Mouse (Mus musculus) MEL (cell line): ENCODE data around the gene Rad51d.

Source experiments
- CHD1 ChIP-seq: IDR thresholded peaks from 2 replicates; pipeline ENCODE4 v1.6.1; 2012; ENCODE audit warnings: low read depth, mild to moderate bottlenecking, inconsistent platforms, low read length, improper control_type of control experiment
- CHD2 ChIP-seq: IDR thresholded peaks from 2 replicates; pipeline ENCODE4 v1.6.1; 2011; ENCODE audit warnings: low read length, improper control_type of control experiment
- CTCF ChIP-seq, 3 experiments: IDR thresholded peaks in 2 of 3; conservative IDR thresholded peaks in 1 of 3; 2 replicates each; pipeline ENCODE4 v1.5.1; 2011 to 2012; ENCODE audit warnings: low read length in 3 of 3, low read depth in 2 of 3, mild to moderate bottlenecking in 2 of 3, improper control_type of control experiment in 1 of 3, inconsistent platforms in 1 of 3, mixed read lengths in 1 of 3, moderate library complexity in 1 of 3; ENCODE audit not compliant: control insufficient read depth in 1 of 3, insufficient read depth in 1 of 3, poor library complexity in 1 of 3, severe bottlenecking in 1 of 3
- E2F4 ChIP-seq: IDR thresholded peaks from 2 replicates; pipeline ENCODE4 v1.6.1; 2011; ENCODE audit warnings: low read depth, low read length, improper control_type of control experiment, borderline replicate concordance
- EP300 ChIP-seq, 2 experiments: IDR thresholded peaks; 2 replicates each; pipeline ENCODE4 v1.6.1; 2011; ENCODE audit warnings: improper control_type of control experiment in 2 of 2, low read length in 2 of 2, low read depth in 1 of 2, mild to moderate bottlenecking in 1 of 2
- GABPA ChIP-seq: IDR thresholded peaks from 2 replicates; pipeline ENCODE4 v1.6.1; 2012; ENCODE audit warnings: low read depth, mild to moderate bottlenecking, inconsistent platforms, low read length, improper control_type of control experiment, moderate library complexity
- JUND ChIP-seq: IDR thresholded peaks from 2 replicates; pipeline ENCODE4 v1.6.1; 2011; ENCODE audit warnings: low read depth, mild to moderate bottlenecking, improper control_type of control experiment, low read length
- KAT2A ChIP-seq: conservative IDR thresholded peaks from 2 replicates; pipeline ENCODE4 v1.6.1; 2012; ENCODE audit warnings: low read depth, low read length, improper control_type of control experiment, inconsistent platforms
- MAX ChIP-seq: IDR thresholded peaks from 2 replicates; pipeline ENCODE4 v1.6.1; 2011; ENCODE audit warnings: low read length, improper control_type of control experiment
- MXI1 ChIP-seq: IDR thresholded peaks from 2 replicates; pipeline ENCODE4 v1.6.1; 2011; ENCODE audit warnings: mild to moderate bottlenecking, low read depth, low read length, improper control_type of control experiment
- POLR2A ChIP-seq, 2 experiments: IDR thresholded peaks; 2 replicates each; pipeline ENCODE4 v1.6.1; 2011 to 2012; ENCODE audit warnings: low read length in 2 of 2, mild to moderate bottlenecking in 2 of 2, control low read depth in 1 of 2, improper control_type of control experiment in 1 of 2, low read depth in 1 of 2, moderate library complexity in 1 of 2; ENCODE audit not compliant: control insufficient read depth in 1 of 2, insufficient read depth in 1 of 2, poor library complexity in 1 of 2
- SMC3 ChIP-seq: IDR thresholded peaks from 2 replicates; pipeline ENCODE4 v1.6.1; 2011; ENCODE audit warnings: low read depth, low read length, improper control_type of control experiment
- USF2 ChIP-seq, 2 experiments: IDR thresholded peaks; 2 replicates each; pipeline ENCODE4 v1.6.1; 2011 to 2012; ENCODE audit warnings: improper control_type of control experiment in 2 of 2, low read length in 2 of 2, borderline replicate concordance in 1 of 2, inconsistent platforms in 1 of 2, low read depth in 1 of 2, mild to moderate bottlenecking in 1 of 2; ENCODE audit not compliant: insufficient read depth in 1 of 2
- ZMIZ1 ChIP-seq: IDR thresholded peaks from 2 replicates; pipeline ENCODE4 v1.6.1; 2012; ENCODE audit warnings: low read depth, mild to moderate bottlenecking, inconsistent platforms, low read length, improper control_type of control experiment, moderate library complexity

DNA sequence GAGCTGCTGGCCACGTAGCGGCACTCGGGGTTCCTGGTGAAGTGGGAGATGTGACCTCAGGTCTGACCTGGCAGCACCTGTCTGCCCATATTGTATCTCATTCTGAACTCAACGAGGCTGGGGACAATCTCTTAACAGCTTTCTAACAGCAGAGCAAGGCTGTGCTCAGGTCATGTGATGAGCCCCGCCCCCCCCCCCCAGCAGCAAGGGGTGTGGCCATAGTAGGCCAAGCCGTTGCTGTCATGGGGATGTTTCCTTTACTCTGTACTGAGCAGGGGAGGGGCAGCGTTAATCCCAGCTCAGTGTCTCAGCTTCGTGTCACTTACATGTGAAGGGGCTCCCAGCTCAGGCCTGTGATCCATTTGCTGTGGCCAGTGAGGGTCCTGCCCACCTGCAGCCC is 14.5 kb upstream of the Rad51d start:
- no peak for TF ChIP-seq E2F4
- TF ChIP-seq EP300 (IDR thresholded peaks at IDR 0.05; ENCODE audit: low read depth in 1 of 2, low read length in 2 of 2): no peak
- no peak; a peak in 1 of 4 replicates for TF ChIP-seq POLR2A (IDR thresholded peaks at IDR 0.05; ENCODE audit: control insufficient read depth in 1 of 2, insufficient read depth in 1 of 2, low read depth in 1 of 2, low read length in 2 of 2, poor library complexity in 1 of 2)
- TF ChIP-seq ZMIZ1: no peak
- TF ChIP-seq MXI1: no peak
- no peak for TF ChIP-seq CTCF (IDR thresholded peaks at IDR 0.05 in 2 of 3, conservative IDR thresholded peaks at IDR 0.05 in 1 of 3; ENCODE audit: control insufficient read depth in 1 of 3, insufficient read depth in 1 of 3, low read depth in 2 of 3, low read length in 3 of 3, poor library complexity in 1 of 3, severe bottlenecking in 1 of 3)
- TF ChIP-seq GABPA: no peak
- no peak for TF ChIP-seq USF2 (IDR thresholded peaks at IDR 0.05; ENCODE audit: borderline replicate concordance in 1 of 2, insufficient read depth in 1 of 2, low read depth in 1 of 2, low read length in 2 of 2)
- no peak for TF ChIP-seq SMC3
- no peak for TF ChIP-seq KAT2A
- no peak for TF ChIP-seq JUND
- no peak for TF ChIP-seq CHD2
- no peak for TF ChIP-seq MAX
- no peak for TF ChIP-seq CHD1
